Mouse (Mus musculus) lung, adult 18-20 months (tissue): ENCODE results near the gene Tmx4.
"Not testable (repeated sequence)": the region's sequence is repeated elsewhere in the genome, so short reads cannot be mapped to it uniquely, and the experiment has no call there.

Experiments used
- DNase-seq, 2 experiments: peaks; one replicate each; pipeline ENCODE4 v3.0.0; 2022; ENCODE audit warnings: mixed read lengths in 2 of 2

Gene Tmx4

DNA sequence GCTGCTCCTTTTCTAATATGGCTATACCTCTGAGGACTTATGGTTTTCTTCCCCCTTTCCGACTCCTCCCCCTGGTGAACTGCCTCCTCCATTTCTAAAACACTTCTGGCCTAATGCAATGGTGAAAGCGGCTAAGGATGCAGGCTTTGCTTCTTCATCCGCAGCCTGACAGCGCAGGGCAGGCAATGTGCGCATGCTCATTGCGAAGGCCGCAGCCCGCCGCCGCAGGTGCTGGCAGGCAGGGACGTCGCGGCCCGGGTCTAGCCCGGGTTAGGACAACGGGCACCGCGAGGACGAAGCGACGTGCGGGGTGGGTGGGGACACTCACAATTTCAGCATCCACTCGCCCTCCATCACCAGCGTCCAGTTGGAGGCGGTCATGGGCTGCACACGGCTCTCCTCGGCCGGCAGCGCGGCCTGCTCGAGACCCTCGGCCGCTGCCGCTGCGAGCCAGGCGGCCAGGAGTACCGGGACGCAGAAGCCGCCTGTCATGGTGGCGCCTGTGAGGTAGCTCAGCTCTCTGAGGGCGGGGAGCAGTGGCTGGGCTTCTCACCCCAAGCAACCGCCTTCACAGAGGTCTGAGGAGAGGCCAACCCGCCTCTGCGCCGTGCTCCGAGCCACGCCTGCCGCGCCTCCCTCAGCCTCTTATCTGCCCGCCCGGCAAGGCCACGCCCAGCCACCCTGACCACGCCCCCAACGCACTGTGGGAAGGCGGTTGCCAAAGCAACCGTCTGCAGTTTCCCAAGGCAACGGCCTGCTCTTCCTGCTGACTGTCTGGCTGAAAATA is at the start of gene Tmx4:
Gene Tmx4 (minus strand): TSS at position 632 of the 787 bp plus-strand sequence.
- peak; percentile 98 to 99 for DNase-seq

DNA sequence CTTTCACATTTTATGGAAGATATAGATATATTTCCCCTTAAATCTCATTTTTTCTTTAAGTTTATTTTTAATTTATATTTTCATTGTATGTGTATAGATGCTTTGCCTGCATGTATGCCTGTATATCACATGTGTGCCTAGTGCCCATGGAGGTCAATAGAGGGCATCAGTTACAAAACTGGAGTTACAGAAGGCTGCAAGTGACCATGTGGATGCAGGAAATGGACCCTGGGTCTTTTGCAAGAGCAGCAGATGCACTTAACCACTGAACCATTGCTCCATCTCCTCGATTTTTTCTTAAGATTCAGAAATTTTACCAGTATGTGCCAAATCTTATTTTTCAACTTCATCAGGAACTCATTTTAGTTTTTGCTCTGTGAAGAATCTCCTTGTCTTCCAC is 48.2 kb upstream of the Tmx4 start:
- peak; percentile 16 to 20 for DNase-seq

DNA sequence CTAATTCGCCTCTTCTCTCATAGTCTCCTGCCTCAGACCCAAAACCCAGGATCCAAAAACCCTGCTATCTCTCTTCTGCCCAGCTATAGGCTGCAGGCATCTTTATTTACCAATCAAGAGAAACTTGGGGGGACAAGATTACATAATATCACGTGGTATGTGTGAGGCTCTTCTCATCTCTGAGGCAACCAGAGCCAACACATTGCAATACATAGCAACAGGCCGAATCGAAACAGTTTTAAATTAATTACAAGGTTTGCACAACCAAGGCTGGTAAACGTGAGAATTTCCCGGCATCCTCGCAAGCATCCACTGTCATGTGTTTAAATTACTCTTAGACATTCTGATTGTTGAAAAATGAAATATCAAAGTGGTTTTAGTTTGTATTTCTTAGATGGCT is 47.1 kb upstream of the Tmx4 start:
- DNase-seq = peak in 1 of 2 experiments; percentile 3

DNA sequence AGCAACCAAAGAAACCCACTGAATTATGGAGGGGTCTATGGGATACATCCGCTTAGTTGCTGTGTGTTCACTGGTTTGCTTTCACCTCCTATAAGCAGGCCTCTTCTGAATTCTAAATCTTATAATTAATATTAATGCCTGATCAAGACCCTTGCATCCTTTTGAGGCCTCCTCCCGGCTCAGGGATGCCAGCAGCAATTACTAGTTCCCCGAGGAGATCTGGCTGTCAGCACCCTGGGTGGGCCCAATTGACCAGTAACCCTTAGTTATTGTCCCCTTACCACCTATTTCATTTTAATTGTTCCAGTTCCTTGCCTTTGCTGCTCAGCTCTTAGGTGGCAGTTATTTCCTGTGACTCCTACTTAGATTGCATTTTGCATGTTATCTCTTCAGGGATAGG is 38.4 kb upstream of the Tmx4 start:
- DNase-seq = no peak

DNA sequence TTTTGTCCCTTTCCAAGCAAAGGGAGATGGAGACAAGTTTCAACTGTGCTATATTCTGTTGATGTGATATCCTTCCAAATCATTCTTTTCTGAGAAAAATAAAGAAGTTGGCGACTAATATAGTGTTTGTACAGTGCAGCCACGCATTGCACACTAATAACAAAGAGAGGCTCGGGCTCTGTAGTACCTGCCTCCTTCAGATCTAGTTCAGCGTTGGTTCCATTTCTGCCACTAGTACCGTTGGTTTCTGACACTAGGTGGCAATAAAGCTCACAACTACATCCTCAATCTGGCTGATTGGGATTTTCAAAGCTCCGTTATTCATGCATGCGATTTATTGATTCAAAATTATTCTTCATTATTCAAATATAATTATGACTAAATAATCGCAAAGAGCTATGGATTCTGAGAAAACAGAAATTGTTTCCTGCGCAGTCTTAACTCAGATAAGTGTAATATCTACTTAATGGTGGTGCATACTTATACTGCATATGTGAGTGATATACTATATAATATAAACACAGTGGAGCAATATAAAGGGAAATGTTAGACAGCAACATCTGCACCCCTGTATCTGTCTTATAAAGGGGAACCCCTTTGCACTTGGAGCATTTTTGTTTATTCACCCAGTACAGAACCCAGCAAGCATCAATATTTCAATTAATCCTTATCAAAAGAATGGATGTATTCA is 37.5 kb upstream of the Tmx4 start:
- DNase-seq = peak in 1 of 2 experiments; percentile 28

DNA sequence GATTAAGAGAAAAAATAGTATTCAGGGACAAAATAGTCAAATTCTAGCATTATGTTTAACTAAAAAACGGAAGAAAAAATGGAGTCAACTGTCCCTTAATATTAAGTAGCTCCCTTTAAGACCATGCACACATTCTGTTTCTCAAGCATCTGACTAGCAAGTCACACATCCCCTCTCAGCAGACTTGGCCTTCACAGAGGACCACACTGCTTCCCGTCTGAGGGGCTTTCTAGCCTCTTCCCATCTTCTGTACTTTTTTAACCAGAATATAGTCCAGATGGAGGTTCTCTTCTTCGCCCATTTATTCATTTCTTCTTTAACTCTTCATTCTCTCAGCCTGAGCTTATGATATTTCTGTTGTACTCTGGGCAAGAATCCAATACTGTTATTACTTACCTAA is 35.6 kb upstream of the Tmx4 start:
- DNase-seq = no peak

DNA sequence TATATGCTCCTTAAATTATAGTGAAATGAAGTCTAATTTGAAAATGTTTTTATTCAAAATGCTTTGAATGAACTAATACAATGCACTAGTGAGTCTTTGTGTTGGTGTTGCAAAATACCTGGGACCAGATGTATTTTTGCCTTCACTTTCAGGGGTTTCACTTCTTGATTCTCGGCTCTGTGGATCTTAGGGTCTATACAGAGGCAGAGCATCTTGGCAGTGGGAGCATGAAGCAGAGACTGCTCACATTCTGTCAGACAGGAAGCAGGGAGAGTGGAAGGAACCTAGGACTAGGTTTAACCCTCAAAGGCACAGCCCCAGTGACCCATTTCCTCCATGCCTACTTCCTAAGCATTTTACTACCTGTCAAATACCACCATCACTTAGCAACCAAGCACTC is 31.5 kb upstream of the Tmx4 start:
- DNase-seq = no peak

DNA sequence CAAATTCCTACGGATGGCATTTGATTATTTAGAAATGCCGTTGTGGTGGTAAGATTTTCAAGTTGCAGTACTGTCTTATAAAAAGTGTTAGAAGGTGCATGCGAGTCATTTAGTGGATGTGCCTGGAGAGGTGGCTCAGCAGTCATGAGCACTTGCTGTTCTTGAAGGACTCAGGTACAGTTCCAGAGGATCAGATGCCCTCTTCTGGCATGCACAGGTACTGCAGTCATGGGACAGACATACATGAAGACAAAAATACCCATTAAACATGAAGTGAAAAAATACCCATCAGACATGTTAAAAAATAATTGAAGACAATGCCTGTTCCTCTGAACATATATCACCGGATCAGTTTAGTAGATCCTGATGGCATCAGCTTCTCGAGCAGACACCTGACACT is 29.7 kb upstream of the Tmx4 start:
- peak; percentile 27 to 38 for DNase-seq

DNA sequence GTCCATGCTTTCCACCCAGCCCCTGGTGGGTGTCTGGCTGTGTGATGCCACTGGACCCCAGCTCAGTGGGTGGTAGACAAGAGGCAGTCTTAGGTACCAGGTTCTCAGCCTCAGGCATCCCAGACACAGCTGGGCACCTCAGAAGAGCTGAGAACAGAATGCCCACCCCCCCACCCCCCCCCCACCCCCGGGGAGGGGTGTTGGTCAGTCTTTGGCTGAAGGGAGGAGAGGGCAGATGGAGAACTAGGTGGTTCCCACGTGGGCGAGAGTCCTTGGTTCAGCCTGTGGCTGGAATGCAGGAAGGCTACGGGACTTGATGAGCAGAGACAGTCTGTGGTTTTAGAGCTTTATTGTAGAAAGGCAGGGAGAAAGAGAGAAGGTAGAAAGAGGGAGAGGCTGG is 12.5 kb upstream of the Tmx4 start:
- no peak for DNase-seq

DNA sequence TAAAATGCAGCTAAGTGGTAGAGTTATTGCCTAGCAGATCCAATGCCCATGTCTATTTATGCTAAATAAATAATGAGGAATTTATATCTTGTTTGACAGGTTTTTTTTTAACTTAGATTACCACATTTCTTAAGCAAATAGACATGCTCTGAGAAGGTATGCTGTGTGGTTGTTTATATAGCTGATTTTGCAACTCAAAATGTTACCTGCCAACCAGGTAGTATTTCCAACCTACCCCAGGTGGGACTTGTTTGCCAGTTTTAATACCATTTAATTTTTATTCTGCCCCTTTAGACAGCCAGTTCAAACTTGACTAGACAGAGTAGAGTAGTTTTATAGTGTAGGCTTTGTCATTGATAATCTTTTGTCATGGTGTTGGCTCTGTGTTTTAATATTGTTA is 10.7 kb upstream of the Tmx4 start:
- no peak for DNase-seq

DNA sequence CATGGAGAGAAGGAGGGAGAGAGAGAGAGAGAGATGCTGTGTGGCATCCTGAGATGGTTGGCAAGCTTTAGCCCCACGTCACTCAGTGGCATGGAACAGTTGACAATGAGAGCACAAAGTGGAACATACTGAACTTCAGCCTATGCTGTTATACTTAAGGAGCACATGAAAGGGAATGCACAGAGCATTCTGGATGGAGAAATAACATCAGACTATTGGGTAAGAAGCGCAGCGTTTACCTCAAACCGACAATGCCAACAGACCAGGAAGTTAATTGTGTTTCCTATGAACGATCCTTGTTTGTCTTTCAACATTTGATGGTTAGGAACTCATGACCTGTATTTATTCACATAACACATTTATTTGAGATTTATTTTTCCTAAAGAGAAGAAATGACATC is 8.8 kb upstream of the Tmx4 start:
- DNase-seq = peak in 1 of 2 experiments; percentile 20

DNA sequence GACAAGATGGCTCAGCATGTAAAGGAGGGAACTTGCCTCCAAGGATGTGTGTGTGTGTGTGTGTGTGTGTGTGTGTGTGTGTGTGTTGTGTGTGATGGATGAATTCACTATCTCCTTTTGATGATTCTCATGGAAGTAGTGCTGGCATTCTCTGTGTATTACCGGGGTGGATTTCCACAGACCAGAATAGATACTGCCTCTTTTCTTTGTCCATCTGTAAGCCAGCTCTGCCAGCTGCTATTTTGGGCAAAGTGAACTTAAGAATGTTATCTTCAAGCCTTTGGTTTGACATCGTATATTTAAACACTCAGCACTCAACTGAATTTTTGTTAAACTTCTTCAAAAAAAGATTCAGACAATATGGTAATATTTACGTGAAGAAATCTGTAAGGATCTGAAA is 5.1 kb upstream of the Tmx4 start:
- DNase-seq = no peak

DNA sequence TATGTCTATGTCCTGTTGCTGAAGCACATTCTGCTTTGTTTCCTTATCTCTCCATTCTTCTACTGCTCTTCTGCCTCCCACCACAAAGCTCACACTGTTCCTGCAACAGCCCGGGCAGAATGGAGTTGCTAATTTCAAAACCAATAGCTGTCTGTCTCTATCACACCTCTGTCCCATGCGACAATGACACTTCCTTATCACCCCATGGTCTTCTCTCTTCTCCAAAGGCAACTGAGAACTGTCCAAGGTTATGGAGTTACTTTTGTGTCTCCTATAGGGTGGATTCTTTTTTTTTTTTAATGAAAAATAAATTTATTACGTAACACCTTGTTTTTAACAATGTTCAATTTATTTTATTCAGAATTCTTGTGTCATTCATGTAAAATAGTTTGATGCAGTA is 1.8 kb upstream of the Tmx4 start:
- DNase-seq = no peak

DNA sequence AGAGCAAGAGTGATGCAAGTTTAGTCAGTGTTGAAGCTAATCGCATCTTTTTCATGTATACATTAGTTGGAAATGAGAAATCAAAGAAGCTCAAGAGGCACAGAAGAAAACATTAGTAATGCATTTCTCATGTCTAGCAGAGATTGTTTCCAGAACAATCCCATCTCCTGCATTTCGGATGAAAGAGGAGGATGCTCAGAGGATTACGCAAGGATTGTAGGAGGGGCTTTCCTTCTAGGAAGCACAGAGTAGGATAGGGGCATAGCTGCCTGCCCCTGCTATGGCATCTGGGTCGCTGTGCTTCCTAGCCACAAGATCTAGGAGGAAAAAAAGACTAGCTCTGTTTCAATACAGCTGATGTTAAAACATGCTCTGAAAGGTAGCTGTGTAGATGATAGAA is 1.2 kb upstream of the Tmx4 start:
- no peak for DNase-seq

DNA sequence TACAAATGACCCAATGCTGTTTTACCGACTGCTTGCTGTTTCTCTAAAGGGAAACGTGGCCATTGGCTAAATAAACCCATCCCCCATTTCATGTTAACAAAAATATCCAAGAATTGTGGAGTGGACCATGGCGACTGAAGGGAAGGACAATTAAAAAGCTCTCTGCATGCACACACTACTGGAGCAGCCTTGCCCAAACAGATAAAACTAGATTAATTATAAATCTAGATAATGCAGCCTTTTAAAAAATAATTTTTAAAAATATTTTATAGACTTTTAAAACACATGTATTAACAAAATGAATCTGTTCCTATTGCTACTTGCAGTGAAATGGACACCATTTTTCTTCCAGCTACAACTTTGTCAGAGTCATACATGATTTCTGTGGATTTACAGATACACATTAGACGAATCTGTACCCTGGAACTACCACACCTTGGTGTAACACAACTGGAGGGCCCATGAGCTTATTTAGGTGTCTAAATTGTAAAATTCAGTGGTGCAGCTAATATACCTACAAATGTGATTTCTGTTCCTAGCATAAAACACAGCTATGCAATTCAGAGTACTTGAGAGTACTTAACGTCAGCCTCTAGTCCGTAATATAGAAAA is 462 bp upstream of the Tmx4 start:
- no peak for DNase-seq

DNA sequence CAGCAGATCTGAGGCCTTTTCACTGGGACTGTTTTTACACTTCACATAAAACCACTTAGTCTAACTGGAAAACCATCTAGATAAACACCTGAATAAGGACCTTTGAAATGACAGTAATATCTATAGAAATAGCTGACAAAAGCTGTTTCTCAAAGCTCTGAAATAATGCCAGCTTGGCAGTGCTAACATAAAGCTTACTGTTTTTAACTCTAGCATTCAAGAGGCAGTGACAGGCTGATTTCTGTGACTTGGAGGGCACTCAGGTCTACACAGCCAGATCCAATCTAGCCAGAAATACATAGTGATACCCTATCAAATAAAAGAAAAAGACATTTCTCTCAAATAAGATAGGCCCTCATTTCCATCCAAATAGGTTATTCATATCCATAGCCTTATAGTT is 1.6 kb downstream of the Tmx4 start:
- DNase-seq = no peak

DNA sequence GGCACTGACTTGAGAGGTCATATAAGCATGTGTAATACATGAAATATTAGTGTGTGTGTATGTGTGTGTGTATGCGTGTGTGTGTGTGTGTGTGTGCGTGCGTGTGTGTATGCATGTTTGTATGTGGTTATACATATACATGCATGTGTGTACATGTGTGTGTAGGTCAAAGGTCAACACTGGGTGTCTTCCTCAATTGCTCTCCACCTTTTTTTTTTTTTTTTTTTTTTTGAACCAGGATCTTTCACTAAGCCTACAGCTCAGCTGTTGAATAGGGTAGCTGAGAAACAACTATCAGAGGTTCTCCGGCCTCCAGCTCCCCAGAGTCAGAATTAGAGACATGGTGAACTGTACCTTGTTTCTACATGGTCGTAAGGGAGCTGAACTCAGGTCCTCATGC is 2.6 kb downstream of the Tmx4 start:
- DNase-seq = no peak

DNA sequence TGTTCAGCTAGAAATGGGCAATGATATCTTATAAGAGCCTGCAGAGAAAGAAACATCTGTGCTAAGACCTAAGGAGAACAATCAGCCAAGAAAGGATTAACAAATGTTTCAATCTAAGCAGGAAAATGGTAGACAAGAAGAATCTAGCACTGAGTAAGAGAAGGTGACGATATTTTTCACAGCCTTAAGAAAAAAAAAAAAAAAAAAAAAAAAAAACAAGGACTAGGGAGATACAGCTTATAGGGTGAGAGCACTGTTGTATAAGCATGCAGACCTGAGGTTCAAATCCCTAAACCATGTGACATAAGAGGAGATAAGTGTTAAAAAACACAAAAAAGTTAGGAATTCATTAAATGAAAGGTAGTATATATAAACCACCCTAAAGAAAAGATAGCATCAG is 3.5 kb downstream of the Tmx4 start:
- DNase-seq = no peak

DNA sequence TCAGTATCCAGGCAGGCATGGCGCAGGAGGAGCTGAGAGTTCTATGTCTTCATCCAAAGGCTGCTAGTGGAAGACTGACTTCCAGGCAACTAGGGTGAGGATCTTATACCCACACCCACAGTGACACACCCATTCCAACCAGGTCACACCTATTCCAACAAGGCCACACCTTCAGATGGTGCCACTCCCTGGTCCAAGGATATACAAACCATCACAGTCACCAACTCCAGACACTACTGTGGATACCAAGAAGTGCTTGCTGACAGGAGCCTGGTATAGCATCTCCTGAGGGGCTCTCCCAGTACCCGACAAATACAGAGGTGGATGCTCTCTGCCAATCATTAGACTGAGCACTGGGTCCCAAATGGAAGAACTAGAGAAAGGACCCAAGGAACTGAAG is 15.4 kb downstream of the Tmx4 start:
- not testable (repeated sequence) for DNase-seq

DNA sequence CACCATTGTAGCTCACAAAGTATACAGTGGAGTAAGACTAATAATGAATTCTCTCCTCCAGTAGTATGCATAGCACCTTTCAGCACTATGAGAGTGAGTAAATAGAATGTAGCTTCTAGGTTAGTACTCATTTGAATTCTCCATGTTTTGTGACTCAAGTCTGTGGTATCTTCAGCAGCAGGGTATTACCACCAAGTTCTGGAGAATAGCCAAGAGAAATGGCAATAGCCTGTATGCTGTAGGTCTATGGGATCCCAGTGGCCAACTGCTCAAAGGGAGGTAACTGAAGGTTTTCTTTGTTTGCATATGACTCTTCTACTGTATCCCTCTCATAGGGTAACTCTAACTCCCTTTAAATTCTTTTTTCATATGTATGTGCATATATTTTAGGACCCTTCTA is 39.0 kb downstream of the Tmx4 start:
- no peak for DNase-seq

DNA sequence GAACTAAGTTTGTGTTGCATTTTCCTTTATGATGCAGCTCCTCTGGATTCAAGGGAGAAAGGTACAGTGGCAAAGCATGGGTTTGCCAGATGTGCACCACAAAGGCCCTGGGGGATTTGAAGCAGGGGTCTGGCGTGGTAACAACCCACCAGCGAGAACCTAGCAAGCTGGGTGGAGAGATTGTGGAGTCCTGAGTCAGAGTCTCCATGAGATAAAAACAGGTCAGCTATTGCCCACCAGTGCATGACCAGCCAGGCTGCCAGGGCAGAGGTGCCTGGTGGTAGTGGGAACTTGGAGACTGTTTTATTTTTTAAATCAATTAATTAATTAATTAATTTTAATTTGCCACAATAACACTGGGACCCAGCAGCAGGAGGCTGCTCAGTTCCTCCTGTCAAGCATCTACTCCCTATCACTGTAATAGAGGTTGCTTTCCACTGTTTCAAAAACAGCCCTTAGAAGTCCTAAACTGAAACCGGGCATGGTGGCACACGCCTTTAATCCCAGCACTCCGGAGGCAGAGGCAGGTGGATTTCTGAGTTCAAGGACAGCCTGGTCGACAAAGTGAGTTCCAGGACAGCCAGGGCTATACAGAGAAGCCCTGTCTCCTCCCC is 52.8 kb downstream of the Tmx4 start:
- no peak for DNase-seq

DNA sequence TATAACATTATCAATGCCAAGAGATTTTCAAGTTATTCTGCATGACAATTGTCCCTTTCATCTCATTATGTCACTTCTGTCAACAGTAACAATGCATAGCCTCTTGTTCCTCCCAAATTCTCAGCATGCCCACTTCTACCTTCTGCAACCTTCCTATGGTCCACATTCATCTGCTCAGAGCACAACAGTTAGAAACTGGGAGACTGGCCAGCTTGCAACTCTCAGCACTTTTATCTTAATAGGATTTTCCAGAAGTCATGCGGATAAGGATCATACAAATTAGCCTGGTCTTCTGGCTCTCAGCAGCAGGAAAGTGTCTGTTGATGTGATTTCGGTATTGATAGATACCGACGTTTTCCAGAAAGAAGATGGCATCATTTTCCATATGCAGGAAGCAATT is 58.7 kb downstream of the Tmx4 start:
- DNase-seq = no peak

DNA sequence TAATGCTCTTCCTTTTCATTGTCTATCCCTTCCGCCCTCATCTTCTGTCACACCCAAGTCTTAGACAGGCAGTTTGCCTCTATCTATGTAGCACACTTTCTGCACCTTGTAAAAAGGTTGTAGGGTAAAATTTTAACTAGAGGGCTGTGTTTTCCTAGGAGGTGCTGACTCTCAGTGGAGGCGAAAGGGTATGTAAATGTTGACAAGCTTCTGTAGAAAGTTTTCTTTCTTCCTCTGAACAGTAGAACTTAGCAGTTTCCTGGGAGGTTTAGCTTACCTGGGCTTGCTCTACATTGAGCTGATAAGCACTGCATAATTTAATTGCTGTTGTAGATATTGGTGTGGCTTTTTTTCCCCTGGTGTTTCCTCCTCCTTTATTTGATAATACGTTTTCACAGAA is 84.5 kb downstream of the Tmx4 start:
- DNase-seq = no peak

DNA sequence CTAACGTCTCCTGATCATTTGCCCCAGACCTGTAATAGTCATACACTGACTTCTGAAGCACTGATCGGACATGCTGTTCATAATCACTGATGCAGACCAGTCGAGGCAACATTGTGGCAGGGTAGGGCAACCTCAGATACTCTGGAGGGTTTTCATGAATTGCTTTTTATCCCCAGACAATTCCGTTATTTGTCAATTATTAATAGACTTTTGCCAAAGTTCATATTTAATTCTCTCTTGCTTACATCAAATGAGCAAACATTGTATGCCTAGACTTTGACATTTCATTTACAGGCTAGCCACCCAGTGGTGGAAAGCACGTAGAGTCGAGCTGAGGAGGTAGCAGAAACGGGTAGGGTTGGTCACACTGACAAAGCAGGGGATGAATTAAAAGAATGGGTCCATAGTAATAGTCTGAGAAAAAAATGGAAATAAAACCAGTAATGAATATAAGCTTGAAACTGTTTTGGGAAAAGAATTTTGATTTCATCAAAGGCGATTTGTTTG is 89.7 kb downstream of the Tmx4 start, which contains the start of gene Hao1:
Gene Hao1 (minus strand): TSS at position 148 of the 507 bp plus-strand sequence.
- DNase-seq = no peak
